Comparison of ENCODE assay signal across 8 mouse cellular contexts in the genomic region with DNA sequence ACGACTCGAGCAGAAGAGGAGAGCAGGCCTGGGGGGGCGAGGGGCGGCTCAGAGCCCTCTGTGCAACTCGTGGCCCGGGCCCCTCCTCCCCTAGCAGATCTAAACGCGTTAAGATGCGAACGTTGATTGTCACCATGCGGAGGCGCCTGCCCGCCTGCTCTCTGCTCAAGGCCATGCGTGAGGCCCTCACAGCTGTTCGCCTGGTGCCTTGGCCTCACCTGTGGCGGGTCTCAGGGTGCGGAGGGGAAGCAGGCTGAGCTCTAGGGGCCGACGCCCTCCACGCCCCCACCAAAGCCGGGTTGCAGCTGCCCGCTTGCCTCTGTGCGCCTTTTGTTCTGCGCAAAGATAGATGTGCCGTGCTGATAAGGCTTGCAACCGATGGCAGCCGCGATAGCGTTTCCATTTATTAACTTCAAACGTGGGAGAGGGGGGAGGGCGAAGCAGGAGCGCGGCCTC. TPM values are rescaled to one million over a fixed set of nuclear protein-coding genes. Genes with fewer than 3 reads are reported as not detected.
DNase-seq lines count a peak whose midpoint lies in the region; ATAC-seq and TF ChIP-seq lines count a peak whose summit lies in the region.

No protein-coding gene starts in this region.

- no peaks in the 10 kb centered on the region for H3K36me3 ChIP-seq in kidney, embryonic 14.5 days (ENCODE audit: control insufficient read depth, insufficient read depth, low read length)
- H3K36me3 ChIP-seq in liver, embryonic 14.5 days (replicated peaks; ENCODE audit: control insufficient read depth, insufficient read depth, low read depth), result peaks cover 18% of the 10 kb centered on the region
- H3K36me3 ChIP-seq in neural tube, embryonic 13.5 days, result no peaks in the 10 kb centered on the region

- H3K27ac ChIP-seq in kidney, embryonic 14.5 days (ENCODE audit: low read depth, low read length), result peak overlapping the region; percentile 88
- H3K27ac ChIP-seq in liver, embryonic 14.5 days, result peak overlapping the region; percentile 98
- peak overlapping the region; percentile 54 for H3K27ac ChIP-seq in neural tube, embryonic 13.5 days (replicated peaks)

- WGBS in kidney, embryonic 14.5 days, result 2% methylated on average over 33 of the region's 33 CpGs
- WGBS in liver, embryonic 14.5 days (ENCODE audit: insufficient replicate concordance), result 0% methylated on average over 32 of the region's 33 CpGs
- under 1% methylated on average over 33 of the region's 33 CpGs for WGBS in neural tube, embryonic 13.5 days

- peak; percentile 4 for ATAC-seq in granulocyte monocyte progenitor cell, adult 5-6 weeks (replicated peaks; ENCODE audit: poor library complexity, severe bottlenecking)
- ATAC-seq in kidney, embryonic 14.5 days (ENCODE audit: low FRiP score, low TSS enrichment), result no peak
- ATAC-seq in liver, embryonic 14.5 days (ENCODE audit: insufficient read depth), result no peak
- no peak for ATAC-seq in neural tube, embryonic 13.5 days (ENCODE audit: low read depth)

- DNase-seq in heart, adult 11 months, result peak; percentile 96
- no peak for DNase-seq in heart, postnatal 25 days (ENCODE audit: low spot score)
- DNase-seq in cerebellum, adult 18-20 months, result peak; percentile 54
- no peak for DNase-seq in liver, embryonic 14.5 days (ENCODE audit: low read depth in 3 of 3, low spot score in 3 of 3)
- DNase-seq in urinary bladder, postnatal 36 days (ENCODE audit: low spot score in 2 of 2), result peak; percentile 35 to 45

- H3K9me3 ChIP-seq in kidney, embryonic 14.5 days (ENCODE audit: control insufficient read depth, low read length), result no peaks in the 10 kb centered on the region
- no peaks in the 10 kb centered on the region for H3K9me3 ChIP-seq in liver, embryonic 14.5 days (ENCODE audit: control insufficient read depth, low read length)
- H3K9me3 ChIP-seq in neural tube, embryonic 13.5 days, result no peaks in the 10 kb centered on the region

- peaks cover 34% of the 10 kb centered on the region for H3K4me1 ChIP-seq in kidney, embryonic 14.5 days (ENCODE audit: control insufficient read depth, insufficient read depth, low read length)
- H3K4me1 ChIP-seq in liver, embryonic 14.5 days (replicated peaks; ENCODE audit: control insufficient read depth in 2 of 2, insufficient read depth in 2 of 2, low read length in 1 of 2), result peaks cover 51 to 52% of the 10 kb centered on the region in 2 experiments
- H3K4me1 ChIP-seq in neural tube, embryonic 13.5 days (replicated peaks), result peaks cover 52% of the 10 kb centered on the region

- intact Hi-C loops in heart, postnatal 25 days (cut with DNase I), result loop anchor here (2.0 kb wide), 1 partner anchor 29 kb away; no protein-coding TSS in a partner anchor

- peak overlapping the region; percentile 70 for H3K4me3 ChIP-seq in kidney, embryonic 14.5 days (ENCODE audit: low read length)
- H3K4me3 ChIP-seq in liver, embryonic 14.5 days (ENCODE audit: insufficient read depth in 1 of 2, low read depth in 2 of 2, low read length in 2 of 2), result peak overlapping the region; percentile 89 to 91
- peak overlapping the region; percentile 56 for H3K4me3 ChIP-seq in neural tube, embryonic 13.5 days

- peak overlapping the region; percentile 96 for H3K4me2 ChIP-seq in kidney, embryonic 14.5 days (replicated peaks; ENCODE audit: low read depth, low read length)
- peak overlapping the region; percentile 93 for H3K4me2 ChIP-seq in liver, embryonic 14.5 days (ENCODE audit: low read depth)
- peak overlapping the region; percentile 99 for H3K4me2 ChIP-seq in neural tube, embryonic 13.5 days

- peak overlapping the region; percentile 82 for H3K9ac ChIP-seq in kidney, embryonic 14.5 days (ENCODE audit: low read depth, low read length)
- peak overlapping the region; percentile 93 for H3K9ac ChIP-seq in liver, embryonic 14.5 days (replicated peaks)
- H3K9ac ChIP-seq in neural tube, embryonic 13.5 days, result peak overlapping the region; percentile 77

- peak; percentile 36; the same call in 1 of the 2 replicates for TF ChIP-seq CTCF in liver, embryonic 14.5 days (IDR thresholded peaks at IDR 0.05; ENCODE audit: low read depth)

- peaks cover 5% of the 10 kb centered on the region; the same call in 1 of the 2 replicates for H3K27me3 ChIP-seq in kidney, embryonic 14.5 days (ENCODE audit: control insufficient read depth, insufficient read depth, low read length)
- H3K27me3 ChIP-seq in liver, embryonic 14.5 days (ENCODE audit: control insufficient read depth, insufficient read depth, low read length), result no peaks in the 10 kb centered on the region
- peaks cover 55% of the 10 kb centered on the region for H3K27me3 ChIP-seq in neural tube, embryonic 13.5 days

- TF ChIP-seq EP300 in liver, embryonic 14.5 days (IDR thresholded peaks at IDR 0.05; ENCODE audit: low read depth), result no peak

RNA-seq across cellular contexts. Expression of a gene that starts 2.3 kb away (rescaled TPM):
- 10 to 100 TPM; 21.3 to 22.6 TPM for total RNA-seq in heart, postnatal 25 days (2021)
- total RNA-seq in granulocyte monocyte progenitor cell, adult 5-6 weeks (2014; fragmentation: Nextera tagmentation), result 1.7 and 3.4 TPM in 2 replicates
- total RNA-seq in granulocyte monocyte progenitor cell, adult 5-6 weeks (2017), result 5.5 and 7.9 TPM in 2 replicates
- polyA plus RNA-seq in kidney, embryonic 14.5 days (2014; fragmentation: Nextera tagmentation; extraction: Ambion mirVana), result 2.7 and 2.8 TPM in 2 replicates
- 69.6 and 80.3 TPM in 2 replicates for polyA plus RNA-seq in liver, embryonic 14.5 days (2012; rRNA removed)
- 13.3 and 16.2 TPM in 2 replicates for polyA plus RNA-seq in liver, embryonic 14.5 days (2014; fragmentation: Nextera tagmentation; extraction: Ambion mirVana)
- polyA plus RNA-seq in neural tube, embryonic 13.5 days (2015; fragmentation: Nextera tagmentation; extraction: Ambion mirVana), result 0.83 and 0.89 TPM in 2 replicates

Comparison
In these comparisons a context has a peak if more than half of its experiments do, and no peak if none do; other contexts are left out.
1. DNase-seq: peak in heart, adult 11 months (single experiment), cerebellum, adult 18-20 months (2 of 2) and urinary bladder, postnatal 36 days (2 of 2); none in heart, postnatal 25 days (single experiment) and liver, embryonic 14.5 days (0 of 3).
2. Peak in every context shown above with its lines, with median percentiles within 50 percentile points of each other: H3K27ac ChIP-seq, H3K4me2 ChIP-seq, H3K4me3 ChIP-seq and H3K9ac ChIP-seq.